Mouse (Mus musculus): ENCODE measurements at regions not wholly inside any gene's neighbourhood (a gene's known extent, or its start where the extent isn't known, plus 50 kb on each side); places are given as distances from the start of the nearest gene placed in this dataset.
A peak's percentile ranks its signal among the peaks of the same experiment; 100 is the strongest.

DNA sequence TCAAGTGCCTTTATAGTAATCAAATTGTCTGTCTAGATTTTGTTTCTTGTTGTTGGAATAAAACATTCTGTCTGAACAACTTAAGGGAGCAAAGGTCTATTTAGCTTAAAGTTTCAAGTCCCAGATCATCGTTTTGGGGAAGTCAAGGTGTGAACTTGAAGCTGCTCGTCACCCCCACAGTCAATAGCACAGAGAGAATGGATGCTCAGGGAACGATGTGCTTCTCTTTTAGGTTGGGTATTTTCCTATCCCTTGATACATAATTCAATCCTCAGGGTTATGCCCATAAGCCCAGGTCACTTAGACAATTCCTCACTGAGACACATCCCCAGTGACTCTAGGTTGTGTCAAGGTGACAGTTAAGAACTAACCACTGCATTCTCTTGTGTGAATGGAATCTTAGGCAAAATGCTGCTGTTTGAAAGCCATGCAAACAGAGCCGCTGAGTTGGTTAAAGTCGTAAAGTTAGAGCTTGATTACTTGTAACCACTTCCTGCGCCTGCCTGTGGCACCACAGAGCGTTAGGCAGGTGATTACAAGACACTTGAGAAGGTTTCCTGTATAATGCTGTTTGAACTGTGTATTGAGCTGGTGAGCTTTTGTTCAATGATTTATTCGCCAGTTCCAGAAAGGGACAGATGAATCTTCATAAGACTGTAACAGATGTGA, 170.2 kb downstream of the Btg1 start:
- peak; percentile 52 to 63 for DNase-seq (ENCODE audit: low spot score in 2 of 2)

DNA sequence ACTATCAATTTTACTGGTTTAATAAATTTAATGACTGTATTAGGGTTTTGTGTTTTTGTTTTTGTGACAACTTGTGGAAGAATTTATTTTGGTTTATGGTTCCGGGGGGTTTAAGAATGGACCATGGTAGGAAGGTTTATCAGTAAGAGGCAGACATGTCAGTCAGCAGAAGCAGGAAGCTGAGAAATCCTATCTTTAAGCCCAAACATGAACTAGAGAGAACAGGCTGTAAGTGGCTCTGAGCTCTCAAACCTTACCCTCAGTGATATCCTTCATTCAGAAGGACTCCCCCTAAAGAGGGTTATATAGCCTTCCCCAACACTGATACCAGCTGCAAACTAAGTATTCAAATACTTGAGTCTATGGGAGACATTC, 170.8 kb downstream of the Btg1 start:
- no peak for DNase-seq (ENCODE audit: low spot score in 2 of 2)

- no peak for DNase-seq (ENCODE audit: low spot score in 2 of 2)
Observed at GRCm38 (mm10) chr10:96788352-96789016, 171.7 kb downstream of the Btg1 start.

GRCm38 (mm10) chr10:96797116-96797515, 180.3 kb downstream of the Btg1 start:
- DNase-seq (ENCODE audit: low spot score in 2 of 2), result no peak

DNA sequence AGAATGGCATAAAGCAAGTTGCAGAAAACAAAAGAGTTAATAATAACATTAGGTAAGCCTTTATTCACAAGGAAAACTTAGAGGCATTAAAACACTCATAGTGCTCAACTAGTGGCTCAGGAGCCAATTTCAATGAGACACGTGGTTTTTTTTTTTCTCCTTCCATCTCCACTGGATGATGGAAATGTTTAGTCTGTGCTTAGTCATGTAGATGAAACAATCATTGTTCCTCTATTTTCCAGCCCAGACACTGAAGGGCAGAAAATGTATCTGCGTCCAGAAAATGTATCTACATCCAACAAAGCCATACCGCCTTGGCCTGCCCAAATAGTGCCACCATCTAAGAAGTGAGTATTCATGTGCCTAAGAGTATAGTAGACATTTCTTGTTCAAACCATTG, 184.0 kb downstream of the Btg1 start:
- DNase-seq (ENCODE audit: low spot score in 2 of 2), result no peak

DNA sequence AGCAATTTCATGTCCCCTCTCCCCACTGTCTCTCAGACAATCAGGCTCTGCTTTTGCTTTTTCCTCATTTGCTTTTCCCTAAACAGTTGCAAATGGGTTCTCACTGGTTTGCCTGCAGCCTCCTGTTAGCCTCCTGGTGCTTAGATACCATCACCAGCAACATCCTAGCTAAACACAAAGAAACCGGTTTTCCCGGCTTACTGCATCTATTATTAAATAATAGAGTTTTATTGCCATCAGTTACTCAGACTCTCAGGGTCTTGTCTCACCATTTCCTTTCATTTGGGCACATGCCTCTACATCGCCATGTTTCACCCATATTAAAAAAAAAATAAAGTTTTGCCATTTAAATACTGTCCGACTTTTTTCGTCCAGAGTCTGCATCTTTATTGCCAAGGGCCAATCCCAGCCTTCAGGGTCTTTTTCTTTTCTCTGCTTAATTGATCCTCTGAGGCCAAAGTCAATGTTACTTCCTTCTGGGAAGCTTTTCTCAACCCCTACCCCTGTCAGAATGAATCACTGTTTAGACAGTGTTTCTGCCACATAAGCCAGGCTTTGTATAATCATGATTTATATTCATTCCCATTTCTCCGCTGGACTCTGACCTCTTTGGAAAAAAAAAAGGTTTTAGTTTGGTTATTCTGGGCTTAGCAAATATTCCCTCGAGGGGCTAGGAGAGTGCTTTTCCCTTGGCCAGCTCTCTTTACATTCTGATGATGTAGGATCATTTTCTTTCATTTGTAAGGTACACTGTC, 187.4 kb downstream of the Btg1 start:
- no peak for DNase-seq (ENCODE audit: low spot score in 2 of 2)

GRCm38 (mm10) chr10:96806579-96806978, 189.8 kb downstream of the Btg1 start:
- no peak for DNase-seq (ENCODE audit: low spot score in 2 of 2)

GRCm38 (mm10) chr10:96821852-96822251, 205.0 kb downstream of the Btg1 start:
- no peak for DNase-seq (ENCODE audit: low spot score in 2 of 2)

DNA sequence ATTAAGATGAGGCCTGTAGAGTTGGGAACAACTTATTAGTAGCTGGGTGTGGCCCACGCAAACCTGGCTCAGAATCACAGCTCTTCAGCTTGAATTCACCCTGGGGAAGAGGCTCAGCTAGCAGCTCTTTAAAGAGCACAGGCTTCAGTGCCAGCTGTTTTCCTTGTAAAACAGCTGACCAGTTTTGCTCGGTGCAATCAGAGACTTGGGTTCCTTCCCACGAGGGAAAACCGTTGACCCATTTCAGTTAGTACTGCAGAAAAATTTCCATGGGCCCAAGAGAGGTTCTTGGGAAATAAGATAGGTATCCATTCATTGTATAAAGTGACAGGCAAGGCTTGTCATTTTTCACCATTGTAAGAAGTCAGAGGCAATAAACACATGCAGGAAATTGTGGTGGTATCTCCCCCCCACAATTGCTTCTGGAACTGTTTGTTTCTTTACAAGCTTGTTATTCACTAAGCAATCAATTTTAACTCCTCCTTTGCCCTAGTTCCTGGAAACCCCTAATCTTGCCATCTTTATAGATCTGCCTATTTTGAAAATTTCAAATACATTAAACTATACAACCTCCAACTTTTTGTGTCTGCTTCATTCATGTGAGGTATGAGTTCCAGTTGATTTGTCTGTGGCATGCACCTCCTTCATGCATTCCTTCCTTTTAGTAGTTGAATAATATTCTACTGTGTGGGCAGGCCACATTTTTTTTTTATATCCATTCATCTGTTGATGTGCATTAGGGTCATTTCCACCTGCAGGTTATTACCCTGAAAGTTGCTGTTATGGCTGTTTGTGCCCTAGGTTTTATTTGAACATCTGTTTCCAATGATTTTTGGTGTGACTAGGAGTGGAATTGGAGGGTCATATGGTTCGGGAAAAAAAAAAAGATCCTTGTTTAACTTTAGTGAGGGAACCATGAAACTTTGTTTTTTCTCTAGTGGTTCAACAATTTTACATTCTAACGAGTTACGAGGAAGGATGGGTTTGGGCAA, 205.8 kb downstream of the Btg1 start:
- no peak for DNase-seq (ENCODE audit: low spot score in 2 of 2)

DNA sequence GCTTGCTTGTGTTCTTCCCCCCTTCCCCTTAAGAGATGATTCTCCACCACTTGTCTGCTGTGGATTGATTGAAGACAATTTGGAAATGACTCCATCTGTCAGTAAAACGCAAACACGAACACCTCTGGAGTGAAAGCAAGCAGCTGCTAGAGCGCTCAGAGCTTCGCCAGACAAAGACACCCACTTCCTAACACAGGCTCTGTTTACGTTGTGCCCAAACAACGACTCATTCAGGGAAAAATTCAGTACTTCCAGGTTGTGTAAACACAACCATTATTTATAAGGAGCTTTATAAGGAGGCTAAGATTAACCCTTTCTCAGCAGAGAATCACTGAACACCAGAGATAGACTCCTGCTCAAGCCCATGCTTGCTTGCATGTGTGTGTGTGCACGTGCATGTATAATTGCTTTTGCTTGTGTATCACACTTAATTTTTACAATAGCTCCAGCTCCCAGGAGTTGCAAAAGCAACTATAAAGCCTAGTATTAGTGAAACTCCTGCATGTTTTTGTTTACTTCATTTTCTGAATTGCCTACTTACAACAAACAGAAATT, 209.5 kb downstream of the Btg1 start:
- no peak for DNase-seq (ENCODE audit: low spot score in 2 of 2)

DNA sequence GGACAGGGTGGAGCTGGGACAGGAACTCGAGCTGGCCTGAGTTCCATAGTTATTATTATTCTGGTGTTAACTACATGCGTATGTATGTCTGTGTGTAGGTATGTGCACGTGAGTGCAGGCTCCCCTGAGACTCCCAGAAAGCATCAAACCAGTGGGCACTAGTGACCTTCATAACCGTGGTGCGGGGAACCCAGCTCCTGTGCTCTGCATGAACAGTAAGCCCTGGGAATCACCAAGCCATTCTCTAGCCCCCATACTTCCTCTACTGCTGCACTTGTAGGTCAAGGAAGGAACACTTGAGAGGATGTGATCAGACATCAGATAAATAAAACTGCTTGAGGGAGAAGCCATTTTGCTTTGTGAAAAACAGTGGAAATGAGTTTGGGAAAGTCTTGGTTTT, 211.2 kb downstream of the Btg1 start:
- no peak for DNase-seq (ENCODE audit: low spot score in 2 of 2)

DNA sequence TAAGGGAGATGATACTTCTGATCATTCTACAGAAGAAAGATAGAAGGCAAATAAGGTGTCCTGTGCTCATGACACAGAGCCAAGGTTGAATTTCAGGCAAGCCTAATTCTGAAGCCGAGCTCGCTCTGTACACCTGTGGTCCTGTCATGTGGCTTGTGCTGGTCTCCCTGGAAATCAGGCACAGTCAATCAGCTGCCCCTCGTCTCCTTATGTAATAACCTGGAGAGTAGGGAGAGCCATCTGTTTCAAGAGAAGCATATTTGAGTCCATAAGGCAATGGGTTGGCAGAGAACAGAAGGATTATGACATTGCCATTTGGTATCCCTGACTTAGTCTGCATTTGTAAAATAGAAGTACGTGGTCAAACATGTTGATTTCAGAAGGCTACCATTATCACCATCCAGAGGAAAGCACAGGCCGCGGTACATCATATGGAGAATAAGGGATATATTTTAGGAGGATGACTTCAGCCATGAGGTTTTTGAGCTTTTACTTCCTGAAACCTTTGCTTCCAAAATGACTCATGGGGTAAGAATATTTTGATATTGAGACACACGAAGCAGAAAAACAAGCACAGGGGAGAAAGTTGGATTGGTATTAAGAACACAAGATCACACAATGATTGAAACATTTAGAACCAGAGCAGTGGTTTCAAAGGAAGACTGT, 211.9 kb downstream of the Btg1 start:
- DNase-seq (ENCODE audit: low spot score in 2 of 2), result no peak

DNA sequence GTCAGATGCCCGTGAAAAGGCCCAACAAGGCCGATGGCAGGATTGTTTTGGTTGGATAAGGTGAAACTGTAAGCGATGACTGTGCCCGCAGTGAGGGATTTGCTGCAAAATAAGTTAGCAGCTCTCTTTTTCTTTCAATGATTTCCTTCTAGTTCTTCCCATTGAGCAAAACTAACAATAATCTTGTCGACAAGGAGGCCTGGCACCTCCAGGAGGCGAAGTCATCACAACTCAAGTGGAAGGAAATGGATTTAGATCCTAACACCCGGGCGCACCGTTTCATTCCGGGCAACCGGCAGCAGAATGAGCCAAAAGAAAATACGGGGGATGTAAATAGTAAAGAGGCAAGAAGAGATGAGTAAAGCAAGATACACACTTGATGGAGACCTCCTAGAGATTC, 214.3 kb downstream of the Btg1 start:
- DNase-seq (ENCODE audit: low spot score in 2 of 2), result no peak

GRCm38 (mm10) chr10:96837230-96837629, 220.4 kb downstream of the Btg1 start:
- no peak for DNase-seq (ENCODE audit: low spot score in 2 of 2)

- no peak for DNase-seq (ENCODE audit: low spot score in 2 of 2)
Observed at GRCm38 (mm10) chr10:96841128-96841527, 224.3 kb downstream of the Btg1 start.

DNA sequence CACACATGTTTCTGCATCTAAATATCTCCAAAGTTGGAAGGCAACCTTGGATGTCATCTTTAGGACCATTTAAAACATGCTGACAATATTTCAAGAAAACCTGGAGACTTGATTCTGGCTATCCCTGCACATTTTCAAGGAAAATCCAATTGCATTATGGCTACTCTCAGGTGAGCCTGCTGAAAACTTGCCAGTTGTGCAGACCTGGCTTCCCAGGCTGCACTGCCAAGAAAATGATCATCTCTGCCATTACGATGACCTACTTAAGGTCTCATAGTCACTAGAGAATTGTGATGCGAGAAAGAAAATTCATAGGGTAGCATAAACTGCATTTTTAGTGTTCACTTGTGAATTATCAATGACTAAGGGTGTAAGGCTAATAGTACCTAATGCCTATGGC, 225.2 kb downstream of the Btg1 start:
- no peak for DNase-seq (ENCODE audit: low spot score in 2 of 2)

- DNase-seq (ENCODE audit: low spot score in 2 of 2), result no peak
Observed at GRCm38 (mm10) chr10:96845906-96846305, 229.1 kb downstream of the Btg1 start.

DNA sequence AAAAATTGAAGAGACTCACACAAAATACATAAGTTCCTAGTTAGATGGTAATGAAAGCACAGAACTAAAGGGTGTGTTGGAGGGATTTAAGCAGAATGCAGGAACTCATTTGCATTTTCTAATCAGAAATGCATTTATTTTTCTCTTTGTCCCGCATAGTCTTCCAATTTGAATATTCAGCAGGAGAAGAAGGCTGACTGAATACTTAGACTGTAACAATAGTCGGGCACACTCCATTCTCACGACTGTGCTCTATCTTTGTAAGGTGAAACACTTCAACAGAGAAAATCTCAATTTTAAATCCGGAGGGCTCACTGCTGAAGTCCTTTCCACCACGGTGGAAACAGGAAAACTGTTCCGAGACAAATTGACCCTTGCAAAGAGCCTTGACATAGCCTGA, 230.2 kb downstream of the Btg1 start:
- no peak for DNase-seq (ENCODE audit: low spot score in 2 of 2)

DNA sequence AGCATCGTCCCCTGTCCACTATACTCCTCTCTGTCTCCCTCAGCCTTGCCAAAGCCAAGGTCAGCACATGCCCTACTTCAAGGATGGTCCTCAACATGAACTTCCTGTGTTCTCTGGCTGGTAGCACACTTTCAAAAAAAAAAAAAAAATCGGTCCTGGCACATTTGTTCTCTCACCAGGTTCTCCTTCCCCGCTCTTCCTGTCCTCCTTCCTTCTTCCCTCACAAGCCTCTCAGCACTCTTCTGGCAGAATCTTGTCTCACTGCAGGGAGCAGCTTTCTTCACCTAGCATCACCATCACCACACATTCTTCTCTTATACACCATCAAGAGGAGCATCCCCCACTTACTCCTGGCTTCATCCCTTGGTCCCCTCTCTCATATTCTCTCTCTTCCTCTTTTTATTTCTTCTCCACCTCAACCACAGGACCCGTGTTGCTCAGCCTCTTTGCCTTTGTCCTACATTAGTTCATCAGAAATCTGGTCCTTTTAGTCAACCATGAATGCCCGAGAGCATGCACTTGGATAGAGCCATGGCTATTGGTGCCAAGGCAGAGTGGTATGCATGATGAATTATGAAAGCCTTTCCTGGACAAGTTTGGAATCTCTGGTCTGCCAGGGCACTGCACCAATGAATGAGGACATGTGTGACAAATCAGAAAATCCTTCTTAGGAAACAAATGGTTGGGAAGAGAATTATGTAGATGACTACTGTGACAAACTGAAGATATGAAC, 230.8 kb downstream of the Btg1 start:
- DNase-seq (ENCODE audit: low spot score in 2 of 2), result no peak

GRCm38 (mm10) chr10:96848496-96848895, 231.7 kb downstream of the Btg1 start:
- DNase-seq (ENCODE audit: low spot score in 2 of 2), result no peak
